Mouse (Mus musculus): ENCODE data around the gene Cdh1.

DNA sequence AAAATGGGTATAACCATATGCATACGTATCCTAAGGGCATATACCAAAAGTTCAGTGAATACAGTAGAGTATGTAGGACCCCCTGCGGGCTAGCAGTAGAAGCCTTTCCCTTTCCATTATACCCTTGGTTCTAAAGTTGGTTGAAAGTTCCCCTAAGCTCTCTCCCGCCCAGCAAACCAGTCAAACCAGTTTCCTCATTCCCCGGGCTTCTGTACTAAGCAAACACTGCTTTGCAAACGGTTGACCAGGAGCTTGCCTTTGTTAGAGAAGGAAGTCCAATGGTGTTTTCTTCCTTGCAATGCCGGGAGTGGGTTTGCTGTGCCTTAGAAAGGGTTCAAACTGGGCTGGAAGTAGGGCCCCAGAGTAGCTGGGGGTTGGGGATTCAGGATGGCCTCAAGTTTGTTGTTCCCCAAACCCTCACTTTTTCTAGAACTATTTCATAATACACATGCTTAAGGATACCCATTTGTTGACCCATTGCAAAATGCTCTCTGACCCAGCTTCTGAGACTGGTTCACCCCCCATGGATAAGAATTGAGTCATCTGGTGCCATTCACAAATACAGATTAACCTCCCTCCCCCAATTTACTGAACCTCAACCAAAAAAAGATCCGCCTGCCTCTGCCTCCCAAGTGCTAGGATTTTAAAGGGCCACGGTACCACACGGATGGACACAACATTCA lies 7.9 kb downstream of the Cdh1 start:
- no peak for TF ChIP-seq CTCF (IDR thresholded peaks at IDR 0.05; ENCODE audit: low read depth, low read length)
- TF ChIP-seq POLR2A (IDR thresholded peaks at IDR 0.05; ENCODE audit: insufficient read depth, low read length), result no peak

Data from ES-Bruce4 (cell line).